Mouse (Mus musculus) embryonic facial prominence, embryonic 10.5 days (tissue): ENCODE data around the gene Habp2. TPM values are rescaled to one million over a fixed set of nuclear protein-coding genes. Genes with fewer than 3 reads are reported as not detected.
A peak's percentile ranks its signal among the peaks of the same experiment; 100 is the strongest.

Experiments
- DNase-seq: peaks from one replicate; pipeline ENCODE4 v3.0.0-alpha.2; 2017; ENCODE audit warnings: low spot score
- H3K27ac ChIP-seq: fragments of 300-500 bp; sonication (generic); replicated peaks from 2 replicates; pipeline ENCODE4 v1.5.1; 2016; ENCODE audit warnings: mild to moderate bottlenecking
- H3K27me3 ChIP-seq: fragments of 300-500 bp; sonication (generic); replicated peaks from 2 replicates; pipeline ENCODE4 v1.6.1; 2016; ENCODE audit warnings: low read depth, mild to moderate bottlenecking; ENCODE audit not compliant: poor library complexity, severe bottlenecking
- H3K36me3 ChIP-seq: fragments of 300-500 bp; sonication (generic); replicated peaks from 2 replicates; pipeline ENCODE4 v1.6.1; 2016; ENCODE audit warnings: mild to moderate bottlenecking, moderate library complexity
- H3K4me1 ChIP-seq: fragments of 300-500 bp; sonication (generic); 2 replicates; pipeline ENCODE4 v1.6.1; 2016
- H3K4me3 ChIP-seq: fragments of 300-500 bp; sonication (generic); 2 replicates; pipeline ENCODE4 v1.5.1; 2016; ENCODE audit warnings: mild to moderate bottlenecking, moderate library complexity
- H3K9me3 ChIP-seq: fragments of 300-500 bp; sonication (generic); 2 replicates; pipeline ENCODE4 v1.6.1; 2016; ENCODE audit warnings: mild to moderate bottlenecking
- WGBS: fragments of 180-500 bp; shearing (Covaris S2); methylation state at CpG from one replicate; pipeline ENCODE4 v1.1.7; 2016; 5-methylcytosine and 5-hydroxymethylcytosine counted together
- polyA plus RNA-seq: library from polyadenylated mRNA; unstranded; fragments of >200 nt; fragmentation: Nextera tagmentation; extraction: Ambion mirVana; gene quantifications from 2 replicates; pipeline ENCODE4 v1.2.1, GENCODE M21; 2016

Habp2 gene
- polyA plus RNA-seq: not detected in 2 replicates

GRCm38 (mm10) chr19:56286866-56287265 is at the start of gene Habp2:
TSS of gene Habp2 (plus strand) at chr19:56287137.
- H3K9me3 ChIP-seq: no peaks in the 10 kb centered on the region
- DNase-seq: no peak
- peaks cover 13% of the 10 kb centered on the region for H3K4me1 ChIP-seq
- WGBS: 92% methylated on average over 7 of the region's 7 CpGs
- H3K36me3 ChIP-seq: no peaks in the 10 kb centered on the region
- 0 out of 2 replicates have a peak, but pooled peaks cover 4% of the 10 kb centered on the region for H3K27me3 ChIP-seq
- H3K4me3 ChIP-seq: no peak within 1 kb of the TSS
- H3K27ac ChIP-seq: no peak within 1 kb of the TSS

- H3K27ac ChIP-seq: no peak overlapping the region
- no peak for DNase-seq
- H3K36me3 ChIP-seq: no peaks in the 10 kb centered on the region
- 54% methylated on average over 4 of the region's 4 CpGs for WGBS
- H3K4me1 ChIP-seq: peaks cover 28% of the 10 kb centered on the region
- H3K4me3 ChIP-seq: no peak overlapping the region
- no peaks in the 10 kb centered on the region for H3K27me3 ChIP-seq
- no peaks in the 10 kb centered on the region; the same call in 1 of the 2 replicates for H3K9me3 ChIP-seq
Measured at GRCm38 (mm10) chr19:56238501-56238900, 48.4 kb upstream of the Habp2 start.

DNA sequence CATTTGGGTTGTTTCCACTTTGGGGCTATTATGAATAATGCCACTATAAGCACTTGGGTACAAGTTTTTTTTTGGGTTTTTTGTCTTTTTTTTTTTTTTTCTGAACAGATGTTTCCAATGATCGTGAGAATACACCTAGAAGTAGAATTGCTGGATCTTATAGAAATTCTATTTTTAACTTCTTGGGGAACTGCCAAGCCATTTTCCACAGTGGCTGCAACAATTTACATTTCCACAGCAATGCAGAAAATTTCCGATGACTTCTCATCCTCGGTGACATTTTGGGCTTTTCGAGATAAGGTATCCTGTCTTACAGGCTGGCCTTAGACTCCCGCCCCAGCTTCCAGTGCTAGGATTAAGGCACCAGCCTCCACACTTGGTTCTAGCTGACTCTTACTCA is 41.7 kb upstream of the Habp2 start:
- Histone ChIP-seq H3K9me3 (no peaks in the 10 kb centered on the region), H3K4me3 (no peak overlapping the region), H3K27me3 (peaks cover 1% of the 10 kb centered on the region), H3K36me3 (no peaks in the 10 kb centered on the region), H3K4me1 (peaks cover 10% of the 10 kb centered on the region), H3K27ac (no peak overlapping the region)
- 89% methylated on average over 5 of the region's 5 CpGs for WGBS
- no peak for DNase-seq

DNA sequence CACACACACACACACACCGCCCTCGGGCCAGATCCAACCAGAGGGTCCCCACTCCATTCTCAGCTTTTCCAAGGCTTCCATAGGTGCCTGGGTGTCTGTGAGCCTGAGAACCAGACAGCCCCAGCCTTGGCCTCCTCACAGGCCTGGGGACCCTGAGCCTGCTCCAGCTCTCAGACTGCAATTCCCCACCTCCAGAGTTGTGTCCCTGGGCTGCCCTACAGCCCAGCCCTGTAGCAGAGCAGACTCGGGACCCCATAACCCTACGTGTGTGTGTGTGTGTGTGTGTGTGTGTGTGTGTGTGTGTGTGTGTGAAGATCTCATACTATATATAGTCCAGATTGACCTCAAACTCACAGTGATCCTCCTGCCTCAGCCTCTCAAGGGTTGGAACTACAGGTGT is 34.1 kb upstream of the Habp2 start:
- no peak overlapping the region for H3K4me3 ChIP-seq
- H3K27me3 ChIP-seq: peaks cover 29% of the 10 kb centered on the region
- 90% methylated on average over 4 of the region's 4 CpGs for WGBS
- peaks cover 9% of the 10 kb centered on the region for H3K4me1 ChIP-seq
- H3K27ac ChIP-seq: no peak overlapping the region
- no peak for DNase-seq
- H3K36me3 ChIP-seq: no peaks in the 10 kb centered on the region
- no peaks in the 10 kb centered on the region for H3K9me3 ChIP-seq

- 88% methylated on average over 10 of the region's 10 CpGs for WGBS
Measured at GRCm38 (mm10) chr19:56253271-56253670, 33.7 kb upstream of the Habp2 start.

GRCm38 (mm10) chr19:56254751-56255150 is 32.2 kb upstream of the Habp2 start:
- DNase-seq: peak; percentile 68
- H3K4me1 ChIP-seq: peaks cover 12% of the 10 kb centered on the region
- H3K9me3 ChIP-seq: no peaks in the 10 kb centered on the region
- no peak overlapping the region for H3K27ac ChIP-seq
- 45% methylated on average over 7 of the region's 7 CpGs for WGBS
- H3K36me3 ChIP-seq: no peaks in the 10 kb centered on the region
- H3K27me3 ChIP-seq: peaks cover 29% of the 10 kb centered on the region
- no peak overlapping the region for H3K4me3 ChIP-seq

More at GRCm38 (mm10) chr19:56253271-56253670, 33.7 kb upstream of the Habp2 start:
- H3K9me3 ChIP-seq: no peaks in the 10 kb centered on the region
- H3K4me3 ChIP-seq: no peak overlapping the region
- H3K36me3 ChIP-seq: no peaks in the 10 kb centered on the region
- no peak overlapping the region for H3K27ac ChIP-seq
- peaks cover 9% of the 10 kb centered on the region for H3K4me1 ChIP-seq
- DNase-seq: no peak
- H3K27me3 ChIP-seq: peaks cover 29% of the 10 kb centered on the region

- peaks cover 12% of the 10 kb centered on the region for H3K4me1 ChIP-seq
- DNase-seq: no peak
- H3K36me3 ChIP-seq: no peaks in the 10 kb centered on the region
- WGBS: 35% methylated on average over 3 of the region's 3 CpGs
- H3K4me3 ChIP-seq: no peak overlapping the region
- H3K9me3 ChIP-seq: no peaks in the 10 kb centered on the region
- H3K27ac ChIP-seq: no peak overlapping the region
- H3K27me3 ChIP-seq: peaks cover 24% of the 10 kb centered on the region
Measured at GRCm38 (mm10) chr19:56255506-56255905, 31.4 kb upstream of the Habp2 start.

GRCm38 (mm10) chr19:56256235-56256634 is 30.7 kb upstream of the Habp2 start:
- H3K27ac ChIP-seq: no peak overlapping the region
- no peaks in the 10 kb centered on the region for H3K9me3 ChIP-seq
- peaks cover 12% of the 10 kb centered on the region for H3K4me1 ChIP-seq
- peaks cover 17% of the 10 kb centered on the region for H3K27me3 ChIP-seq
- 54% methylated on average over 1 of the region's 1 CpGs for WGBS
- H3K4me3 ChIP-seq: no peak overlapping the region
- no peak for DNase-seq
- H3K36me3 ChIP-seq: no peaks in the 10 kb centered on the region

DNA sequence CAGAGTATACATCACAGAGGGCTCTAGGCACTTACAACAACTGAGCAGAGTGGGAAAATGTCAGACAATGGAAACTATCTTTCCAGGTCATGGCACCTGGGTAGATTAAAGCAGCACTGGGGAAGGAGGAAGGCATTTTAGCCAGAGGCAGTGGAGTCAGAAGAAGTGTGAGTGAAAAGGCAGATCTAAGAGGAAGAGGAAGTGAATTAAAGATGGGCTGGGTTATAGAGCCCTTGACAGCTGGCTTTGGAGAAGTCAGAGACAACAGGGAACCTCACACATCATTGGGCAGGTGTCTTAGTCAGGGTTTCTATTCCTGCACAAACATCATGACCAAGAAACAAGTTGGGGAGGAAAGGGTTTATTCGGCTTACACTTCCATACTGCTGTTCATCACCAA is 30.2 kb upstream of the Habp2 start:
- Histone ChIP-seq H3K9me3 (no peaks in the 10 kb centered on the region), H3K4me3 (no peak overlapping the region), H3K36me3 (no peaks in the 10 kb centered on the region), H3K27ac (no peak overlapping the region), H3K27me3 (peaks cover 12% of the 10 kb centered on the region), H3K4me1 (peaks cover 7% of the 10 kb centered on the region)
- WGBS: 93% methylated on average over 1 of the region's 1 CpGs
- DNase-seq: no peak

DNA sequence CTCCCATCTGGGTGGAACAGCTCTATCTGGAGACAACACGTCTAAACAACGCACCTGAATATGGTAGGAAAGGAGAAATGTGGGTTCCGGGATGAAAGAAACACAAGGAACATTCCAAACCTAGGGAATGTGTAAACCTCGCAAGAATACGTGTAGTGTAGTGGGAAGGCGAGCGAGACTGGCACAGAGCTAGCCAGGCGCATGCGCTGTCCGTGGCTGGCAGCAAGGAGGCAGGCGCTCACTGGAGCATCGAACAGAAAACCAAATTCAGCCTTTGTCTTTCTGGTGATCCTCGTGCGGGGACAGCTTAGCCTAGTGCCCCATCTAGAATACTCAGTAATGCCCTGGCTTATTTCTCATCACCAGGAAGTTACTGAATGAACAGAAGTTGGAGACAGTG is 23.2 kb upstream of the Habp2 start:
- Histone ChIP-seq H3K27me3 (no peaks in the 10 kb centered on the region), H3K4me3 (no peak overlapping the region), H3K36me3 (no peaks in the 10 kb centered on the region), H3K4me1 (peaks cover 31% of the 10 kb centered on the region), H3K9me3 (no peaks in the 10 kb centered on the region), H3K27ac (no peak overlapping the region; the same call in 1 of the 2 replicates)
- WGBS: 85% methylated on average over 14 of the region's 14 CpGs
- no peak for DNase-seq

GRCm38 (mm10) chr19:56264175-56264574 is 22.8 kb upstream of the Habp2 start:
- DNase-seq: no peak
- 48% methylated on average over 4 of the region's 4 CpGs for WGBS
- H3K27ac ChIP-seq: no peak overlapping the region
- no peaks in the 10 kb centered on the region for H3K36me3 ChIP-seq
- H3K27me3 ChIP-seq: no peaks in the 10 kb centered on the region
- H3K4me1 ChIP-seq: peaks cover 27% of the 10 kb centered on the region
- H3K9me3 ChIP-seq: no peaks in the 10 kb centered on the region
- H3K4me3 ChIP-seq: no peak overlapping the region

GRCm38 (mm10) chr19:56265149-56265548 is 21.8 kb upstream of the Habp2 start:
- H3K36me3 ChIP-seq: no peaks in the 10 kb centered on the region
- peaks cover 27% of the 10 kb centered on the region for H3K4me1 ChIP-seq
- H3K9me3 ChIP-seq: no peaks in the 10 kb centered on the region
- no peak overlapping the region for H3K4me3 ChIP-seq
- H3K27me3 ChIP-seq: no peaks in the 10 kb centered on the region
- 0 out of 2 replicates have a peak overlapping the region, but pooled peaks have one; percentile 5 for H3K27ac ChIP-seq
- DNase-seq: no peak
- WGBS: 71% methylated on average over 5 of the region's 5 CpGs

GRCm38 (mm10) chr19:56272081-56272480 is 14.9 kb upstream of the Habp2 start:
- 86% methylated on average over 8 of the region's 8 CpGs for WGBS
- Histone ChIP-seq H3K27ac (no peak overlapping the region), H3K36me3 (no peaks in the 10 kb centered on the region), H3K9me3 (no peaks in the 10 kb centered on the region), H3K27me3 (peaks cover 9% of the 10 kb centered on the region; the same call in 1 of the 2 replicates), H3K4me1 (peaks cover 14% of the 10 kb centered on the region), H3K4me3 (no peak overlapping the region)
- DNase-seq: no peak
